13 mouse cellular contexts compared by ENCODE assay signal in the genomic region with DNA sequence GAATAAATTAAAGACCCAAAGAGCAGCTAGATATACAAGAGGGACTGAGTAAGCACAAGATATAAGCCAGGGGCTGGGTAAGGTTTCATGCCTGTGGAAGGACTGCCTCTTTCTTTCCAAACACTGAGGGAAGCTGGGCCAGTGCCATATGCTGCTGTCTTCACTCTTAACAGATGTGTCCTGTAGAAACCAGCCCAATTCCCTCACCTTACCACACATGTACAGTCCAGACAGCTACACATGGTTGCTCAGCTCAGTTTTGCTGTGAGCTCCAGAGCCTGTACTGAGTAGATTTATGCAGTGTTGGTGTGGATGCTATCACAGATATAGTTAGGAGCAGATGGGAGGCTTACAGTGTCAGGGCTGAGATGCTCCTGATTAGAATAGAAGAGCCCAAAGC. TPM values are rescaled to one million over a fixed set of nuclear protein-coding genes. Genes with fewer than 3 reads are reported as not detected.
DNase-seq lines count a peak whose midpoint lies in the region; ATAC-seq and TF ChIP-seq lines count a peak whose summit lies in the region.
"Had no signal": no experiment of that assay in that cellular context is flagged by ENCODE, and none has a peak within 500 bp of the region (broad histone marks: within the 10 kb centered on the region; RNA-seq: fewer than 3 reads in every experiment).

No protein-coding gene starts in this region.

- H3K36me3 ChIP-seq in hindbrain, embryonic 12.5 days, result no peaks in the 10 kb centered on the region
- H3K36me3 ChIP-seq in hindbrain, embryonic 11.5 days (ENCODE audit: control insufficient read depth, insufficient read depth, low read length), result no peaks in the 10 kb centered on the region
- no peaks in the 10 kb centered on the region for H3K36me3 ChIP-seq in forebrain, postnatal 0 days (ENCODE audit: insufficient read depth)
- H3K36me3 ChIP-seq: intestine, embryonic 15.5 days had no signal

- no peak for DNase-seq in hindbrain, embryonic 11.5 days (ENCODE audit: low spot score)
- peak; percentile 23 for DNase-seq in right cerebral cortex, postnatal 14 days
- no peak for DNase-seq in right cerebral cortex, adult 2 months (ENCODE audit: low spot score in 2 of 2)
- DNase-seq in forebrain, postnatal 0 days, result no peak
- no peak for DNase-seq in embryo, embryonic 9.5 days (ENCODE audit: extremely low spot score)
- no peak for DNase-seq in frontal cortex, adult 2 months (ENCODE audit: extremely low spot score in 1 of 2, low spot score in 1 of 2)
- DNase-seq: layer of hippocampus, postnatal 36 days; thymus, postnatal 14 days had no signal

- H3K27ac ChIP-seq in hindbrain, embryonic 12.5 days, result 0 out of 2 replicates have a peak overlapping the region, but pooled peaks have one; percentile 24
- no peak overlapping the region; the same call in 1 of the 2 replicates for H3K27ac ChIP-seq in hindbrain, embryonic 11.5 days (ENCODE audit: low read depth, low read length)
- no peak overlapping the region for H3K27ac ChIP-seq in forebrain, postnatal 0 days (ENCODE audit: low read depth, low read length)
- H3K27ac ChIP-seq: heart, embryonic 13.5 days; intestine, embryonic 15.5 days had no signal

- H3K9ac ChIP-seq in hindbrain, embryonic 12.5 days, result no peak overlapping the region
- H3K9ac ChIP-seq in hindbrain, embryonic 11.5 days (ENCODE audit: low read depth, low read length), result no peak overlapping the region
- H3K9ac ChIP-seq in forebrain, postnatal 0 days, result no peak overlapping the region
- H3K9ac ChIP-seq: heart, embryonic 13.5 days; intestine, embryonic 15.5 days had no signal

- H3K9me3 ChIP-seq in hindbrain, embryonic 12.5 days (replicated peaks), result no peaks in the 10 kb centered on the region
- H3K9me3 ChIP-seq in hindbrain, embryonic 11.5 days (ENCODE audit: control insufficient read depth, low read length), result no peaks in the 10 kb centered on the region
- no peaks in the 10 kb centered on the region for H3K9me3 ChIP-seq in forebrain, postnatal 0 days (ENCODE audit: low read length)
- H3K9me3 ChIP-seq: heart, embryonic 13.5 days; intestine, embryonic 15.5 days had no signal

- H3K4me1 ChIP-seq in hindbrain, embryonic 12.5 days, result peaks cover 3% of the 10 kb centered on the region
- no peaks in the 10 kb centered on the region for H3K4me1 ChIP-seq in hindbrain, embryonic 11.5 days (replicated peaks; ENCODE audit: control insufficient read depth, insufficient read depth, low read length)
- peaks cover 4% of the 10 kb centered on the region; the same call in 1 of the 2 replicates for H3K4me1 ChIP-seq in forebrain, postnatal 0 days (ENCODE audit: insufficient read depth)

- H3K4me3 ChIP-seq in hindbrain, embryonic 12.5 days, result no peak overlapping the region
- no peak overlapping the region for H3K4me3 ChIP-seq in hindbrain, embryonic 11.5 days (ENCODE audit: low read depth, low read length)
- no peak overlapping the region for H3K4me3 ChIP-seq in forebrain, postnatal 0 days (ENCODE audit: low read depth, low read length)
- H3K4me3 ChIP-seq: erythroblast, embryonic 14.5 days; heart, embryonic 13.5 days; intestine, embryonic 15.5 days; myocyte had no signal

- H3K4me2 ChIP-seq in hindbrain, embryonic 12.5 days (replicated peaks), result no peak overlapping the region
- H3K4me2 ChIP-seq in hindbrain, embryonic 11.5 days (replicated peaks; ENCODE audit: low read depth, low read length), result no peak overlapping the region
- H3K4me2 ChIP-seq in forebrain, postnatal 0 days (ENCODE audit: low read depth), result no peak overlapping the region
- H3K4me2 ChIP-seq: heart, embryonic 13.5 days; intestine, embryonic 15.5 days had no signal

- no peaks in the 10 kb centered on the region for H3K27me3 ChIP-seq in hindbrain, embryonic 12.5 days
- H3K27me3 ChIP-seq in hindbrain, embryonic 11.5 days (ENCODE audit: control insufficient read depth, insufficient read depth, low read length), result no peaks in the 10 kb centered on the region
- H3K27me3 ChIP-seq in forebrain, postnatal 0 days (ENCODE audit: insufficient read depth, low read length), result no peaks in the 10 kb centered on the region
- H3K27me3 ChIP-seq: heart, embryonic 13.5 days; intestine, embryonic 15.5 days had no signal

- TF ChIP-seq CTCF in forebrain, postnatal 0 days (IDR thresholded peaks at IDR 0.05; ENCODE audit: low read depth), result no peak

- no peak for ATAC-seq in hindbrain, embryonic 12.5 days (ENCODE audit: low FRiP score)
- no peak for ATAC-seq in hindbrain, embryonic 11.5 days (ENCODE audit: low FRiP score)
- ATAC-seq in forebrain, postnatal 0 days, result peak; percentile 91
- ATAC-seq: intestine, embryonic 15.5 days had no signal

RNA-seq across cellular contexts. Expression of gene Ggact, which starts 12.9 kb away (rescaled TPM):
- polyA plus RNA-seq in hindbrain, embryonic 12.5 days (2016; fragmentation: Nextera tagmentation; extraction: Ambion mirVana), result 7.7 and 8.6 TPM in 2 replicates
- polyA plus RNA-seq in hindbrain, embryonic 11.5 days (2014; fragmentation: Nextera tagmentation; extraction: Ambion mirVana), result 5.1 and 5.6 TPM in 2 replicates
- total RNA-seq in forebrain, postnatal 0 days (2014; rRNA removed), result 16.4 and 18.8 TPM in 2 replicates
- polyA plus RNA-seq in forebrain, postnatal 0 days (2015; fragmentation: Nextera tagmentation; extraction: Ambion mirVana), result 16.1 and 19.2 TPM in 2 replicates
- polyA plus RNA-seq in frontal cortex, adult 2 months (2012; rRNA removed), result 53.7 and 58.8 TPM in 2 replicates
